Mouse (Mus musculus): ENCODE measurements at regions not wholly inside any gene's neighbourhood (a gene's known extent, or its start where the extent isn't known, plus 50 kb on each side); places are given as distances from the start of the nearest gene placed in this dataset.

- no peak for DNase-seq
- intact Hi-C loops (cut with DNase I): no loop called here
Measured at GRCm38 (mm10) chr5:95864252-95864651, 88.5 kb downstream of the E330014E10Rik start.

GRCm38 (mm10) chr5:95864725-95865492 lies 89.1 kb downstream of the E330014E10Rik start:
- no peak for DNase-seq
- intact Hi-C loops (cut with DNase I): no loop called here

GRCm38 (mm10) chr5:95865516-95865915 lies 89.7 kb downstream of the E330014E10Rik start:
- intact Hi-C loops (cut with DNase I): no loop called here
- no peak for DNase-seq

- intact Hi-C loops (cut with DNase I): no loop called here
- no peak for DNase-seq
Measured at GRCm38 (mm10) chr5:95866848-95867495, 89.8 kb upstream of the Cxcl13 start.

GRCm38 (mm10) chr5:95870336-95870845 lies 86.4 kb upstream of the Cxcl13 start:
- intact Hi-C loops (cut with DNase I): no loop called here

GRCm38 (mm10) chr5:95874969-95875368 lies 81.8 kb upstream of the Cxcl13 start:
- intact Hi-C loops (cut with DNase I): no loop called here
- no peak for DNase-seq

More at GRCm38 (mm10) chr5:95870336-95870845, 86.4 kb upstream of the Cxcl13 start:
- no peak for DNase-seq

GRCm38 (mm10) chr5:95880914-95881313 lies 75.8 kb upstream of the Cxcl13 start:
- DNase-seq: peak; percentile 27 to 39
- intact Hi-C loops (cut with DNase I): loop anchor here (1.0 kb wide), 1 partner anchor 69 kb away; no protein-coding TSS in a partner anchor

Data from heart, postnatal 36 days (tissue).